In genomic region chr1:169249021-169249420, GRCm38 (mm10) we compare ENCODE assay signal across 32 mouse cellular contexts.
DNase-seq lines count a peak whose midpoint lies in the region; ATAC-seq and TF ChIP-seq lines count a peak whose summit lies in the region.
"Had no signal": no experiment of that assay in that cellular context is flagged by ENCODE, and none has a peak within 500 bp of the region (broad histone marks: within the 10 kb centered on the region; RNA-seq: fewer than 3 reads in every experiment).

No protein-coding gene starts in this region.

- no peak overlapping the region for H3K9ac ChIP-seq in heart, embryonic 14.5 days (ENCODE audit: low read length)
- H3K9ac ChIP-seq: embryonic facial prominence, embryonic 15.5 days; hindbrain, embryonic 14.5 days; limb, embryonic 15.5 days; liver, embryonic 15.5 days; lung, embryonic 14.5 days; midbrain, embryonic 15.5 days; neural tube, embryonic 15.5 days had no signal

- H3K27me3 ChIP-seq in heart, embryonic 14.5 days (ENCODE audit: control insufficient read depth, insufficient read depth, low read length) = peaks cover 9% of the 10 kb centered on the region; the same call in 1 of the 2 replicates
- H3K27me3 ChIP-seq: embryonic facial prominence, embryonic 15.5 days; limb, embryonic 15.5 days; liver, embryonic 15.5 days; midbrain, embryonic 15.5 days; neural tube, embryonic 15.5 days had no signal

- intact Hi-C loops in heart, postnatal 25 days (cut with DNase I) = no loop called here

- H3K4me2 ChIP-seq in heart, embryonic 14.5 days (ENCODE audit: low read length) = peak overlapping the region; percentile 36
- H3K4me2 ChIP-seq: embryonic facial prominence, embryonic 15.5 days; hindbrain, embryonic 14.5 days; limb, embryonic 15.5 days; liver, embryonic 15.5 days; lung, embryonic 14.5 days; midbrain, embryonic 15.5 days; neural tube, embryonic 15.5 days had no signal

- no peak for DNase-seq in heart, postnatal 25 days (ENCODE audit: low spot score)
- DNase-seq in layer of hippocampus, adult 18-20 months (ENCODE audit: low spot score in 2 of 2) = peak; percentile 5 to 45
- DNase-seq in layer of hippocampus, postnatal 25 days (ENCODE audit: extremely low spot score in 1 of 2, low spot score in 1 of 2) = no peak
- DNase-seq in brain, embryonic 14.5 days (ENCODE audit: low read depth) = peak; percentile 41
- peak; percentile 34 for DNase-seq in layer of hippocampus, adult 9-11 months
- no peak for DNase-seq in thymus, postnatal 0 days (ENCODE audit: low spot score)
- DNase-seq: adrenal gland, postnatal 25 days; B cell, adult 2 months; cerebellum, adult 8-10 months; cerebellum, postnatal 25 days; gastrocnemius, adult 2 months; gastrocnemius, postnatal 36 days; heart, adult 2 months; kidney, adult 9 months; kidney, postnatal 10 days; lung, embryonic 14.5 days; lung, postnatal 14 days; retina, postnatal 1 day; right cerebral cortex, postnatal 14 days; thymus, postnatal 14 days had no signal

- TF ChIP-seq POLR2A in brain, embryonic 14.5 days (IDR thresholded peaks at IDR 0.05; ENCODE audit: borderline replicate concordance, extremely low read depth, insufficient read depth, insufficient read length, poor library complexity, severe bottlenecking) = no peak

- H3K4me1 ChIP-seq in heart, embryonic 14.5 days (ENCODE audit: control insufficient read depth in 2 of 2, insufficient read depth in 2 of 2, low read length in 2 of 2) = peaks cover 6 to 22% of the 10 kb centered on the region in 2 experiments; a peak in 3 of 4 replicates
- H3K4me1 ChIP-seq: embryonic facial prominence, embryonic 15.5 days; limb, embryonic 15.5 days; liver, embryonic 15.5 days; midbrain, embryonic 10.5 days; midbrain, embryonic 15.5 days; neural tube, embryonic 15.5 days had no signal

- no peak overlapping the region for H3K4me3 ChIP-seq in heart, embryonic 14.5 days (ENCODE audit: control insufficient read depth in 1 of 2, insufficient read depth in 1 of 2, low read depth in 1 of 2, low read length in 2 of 2)
- H3K4me3 ChIP-seq: embryonic facial prominence, embryonic 10.5 days; embryonic facial prominence, embryonic 15.5 days; gastrocnemius, adult 2 months; heart, adult 2 months; limb, embryonic 10.5 days; limb, embryonic 15.5 days; liver, embryonic 15.5 days; midbrain, embryonic 10.5 days; midbrain, embryonic 15.5 days; neural tube, embryonic 15.5 days had no signal

- peak overlapping the region in 1 of 2 experiments; percentile 37; a peak in 1 of 4 replicates for H3K27ac ChIP-seq in heart, embryonic 14.5 days (replicated peaks in 1 of 2; ENCODE audit: control insufficient read depth in 1 of 2, insufficient read depth in 1 of 2, low read depth in 2 of 2, low read length in 2 of 2)
- H3K27ac ChIP-seq: embryonic facial prominence, embryonic 10.5 days; embryonic facial prominence, embryonic 15.5 days; gastrocnemius, adult 2 months; heart, adult 2 months; hindbrain, embryonic 14.5 days; limb, embryonic 10.5 days; limb, embryonic 15.5 days; liver, embryonic 15.5 days; midbrain, embryonic 10.5 days; midbrain, embryonic 15.5 days; neural tube, embryonic 15.5 days had no signal

- no peaks in the 10 kb centered on the region for H3K9me3 ChIP-seq in heart, embryonic 14.5 days (ENCODE audit: control insufficient read depth, low read length)
- H3K9me3 ChIP-seq: embryonic facial prominence, embryonic 10.5 days; embryonic facial prominence, embryonic 15.5 days; limb, embryonic 10.5 days; limb, embryonic 15.5 days; liver, embryonic 15.5 days; midbrain, embryonic 10.5 days; midbrain, embryonic 15.5 days; neural tube, embryonic 15.5 days had no signal

- no peak for TF ChIP-seq CTCF in brain, embryonic 14.5 days (IDR thresholded peaks at IDR 0.05; ENCODE audit: borderline replicate concordance, extremely low read depth, insufficient read depth, insufficient read length)

- ATAC-seq in heart, embryonic 14.5 days (ENCODE audit: insufficient number of reproducible peaks, insufficient read depth, low FRiP score, low read depth) = peak; percentile 56; the same call in 1 of the 2 replicates
- ATAC-seq: forebrain, embryonic 14.5 days; intestine, postnatal 0 days; midbrain, embryonic 15.5 days had no signal

- 32% methylated on average over 7 of the region's 7 CpGs for WGBS in heart, embryonic 14.5 days

- no peaks in the 10 kb centered on the region for H3K36me3 ChIP-seq in heart, embryonic 14.5 days (ENCODE audit: control insufficient read depth, insufficient read depth, low read length)
- H3K36me3 ChIP-seq: embryonic facial prominence, embryonic 10.5 days; embryonic facial prominence, embryonic 15.5 days; limb, embryonic 10.5 days; limb, embryonic 15.5 days; liver, embryonic 15.5 days; midbrain, embryonic 10.5 days; midbrain, embryonic 15.5 days; neural tube, embryonic 15.5 days had no signal

Comparison
In these comparisons a context has a peak if more than half of its experiments do, and no peak if none do; other contexts are left out.
1. DNase-seq: peak in layer of hippocampus, adult 18-20 months (2 of 2), brain, embryonic 14.5 days (single experiment) and layer of hippocampus, adult 9-11 months (single experiment); none in heart, postnatal 25 days (single experiment), layer of hippocampus, postnatal 25 days (0 of 2) and thymus, postnatal 0 days (single experiment).